Mouse (Mus musculus): ENCODE data around the gene Kmt5b. TPM values are rescaled to one million over a fixed set of nuclear protein-coding genes. Genes with fewer than 3 reads are reported as not detected.
A peak's percentile ranks its signal among the peaks of the same experiment; 100 is the strongest.

The Kmt5b gene
- total RNA-seq, 1 experiment from 2014 or later: 126 TPM

DNA sequence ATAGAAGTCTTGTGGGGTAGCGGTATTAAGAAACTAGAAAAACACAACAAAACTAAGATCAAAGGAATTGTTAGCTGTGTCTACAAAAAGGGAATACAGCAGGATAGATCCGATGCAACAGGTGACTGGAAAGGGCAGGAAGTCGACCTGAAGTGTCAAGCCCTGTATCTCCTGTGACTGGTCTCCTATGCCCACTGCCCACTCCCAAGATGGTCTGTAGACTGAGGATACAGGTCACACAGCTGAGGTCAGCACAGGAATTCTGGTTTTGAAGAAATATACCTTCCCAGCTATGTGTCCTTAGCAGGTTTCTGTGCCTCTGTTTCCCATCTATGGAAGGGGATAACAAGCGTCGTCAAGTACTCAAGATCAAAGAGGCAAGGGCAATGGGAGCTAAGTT, 843 bp upstream of the Kmt5b start:
- ATAC-seq (replicated peaks; ENCODE audit: insufficient number of reproducible peaks, low FRiP score, low TSS enrichment, poor library complexity, severe bottlenecking): no peak

DNA sequence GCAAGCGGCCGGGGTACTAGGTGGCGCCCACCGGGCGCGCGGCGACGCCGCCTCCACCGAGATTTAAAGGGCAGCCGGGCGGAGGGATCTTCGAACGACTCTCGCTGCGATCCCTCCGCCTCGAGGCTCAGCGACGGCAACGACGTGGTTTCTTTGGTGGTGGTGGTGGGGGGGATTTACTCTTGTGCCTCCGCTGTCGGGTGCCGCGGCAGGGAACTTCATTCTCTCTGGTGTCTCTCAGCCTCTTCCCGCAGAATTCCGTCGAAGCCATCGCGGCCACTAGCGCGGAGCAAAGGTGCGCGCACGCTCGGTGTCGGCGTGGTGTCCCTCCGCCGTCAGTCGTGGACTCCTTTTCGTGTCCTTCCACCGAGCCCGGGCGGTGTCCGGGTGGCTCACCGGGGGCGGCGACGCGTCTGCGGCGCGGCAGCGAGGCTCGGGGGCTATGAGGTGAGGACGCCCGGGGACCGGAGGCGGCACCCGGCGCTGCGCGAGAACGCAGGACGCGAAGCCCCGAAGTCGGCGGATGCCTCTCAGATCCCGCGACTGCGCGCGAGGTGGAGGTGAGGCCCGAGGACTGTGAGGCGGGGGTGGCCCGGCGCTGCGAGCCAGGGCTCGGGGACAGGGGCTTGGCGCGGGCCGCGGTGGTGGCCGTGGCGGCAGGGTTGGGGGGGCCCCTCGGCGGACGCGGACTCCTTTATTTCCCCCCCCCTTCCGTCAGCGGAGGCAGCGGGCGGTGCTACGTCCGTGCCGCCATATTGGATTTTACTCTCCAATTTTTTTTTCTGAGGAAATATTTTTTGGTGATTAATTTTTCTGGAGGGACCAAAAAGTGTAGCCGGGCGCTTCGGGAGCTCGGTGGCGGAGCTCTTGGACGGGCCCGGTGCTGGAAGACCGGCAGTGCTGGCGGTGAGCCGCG, 818 bp downstream of the Kmt5b start:
- peak; percentile 38 for ATAC-seq (replicated peaks; ENCODE audit: insufficient number of reproducible peaks, low FRiP score, low TSS enrichment, poor library complexity, severe bottlenecking)

DNA sequence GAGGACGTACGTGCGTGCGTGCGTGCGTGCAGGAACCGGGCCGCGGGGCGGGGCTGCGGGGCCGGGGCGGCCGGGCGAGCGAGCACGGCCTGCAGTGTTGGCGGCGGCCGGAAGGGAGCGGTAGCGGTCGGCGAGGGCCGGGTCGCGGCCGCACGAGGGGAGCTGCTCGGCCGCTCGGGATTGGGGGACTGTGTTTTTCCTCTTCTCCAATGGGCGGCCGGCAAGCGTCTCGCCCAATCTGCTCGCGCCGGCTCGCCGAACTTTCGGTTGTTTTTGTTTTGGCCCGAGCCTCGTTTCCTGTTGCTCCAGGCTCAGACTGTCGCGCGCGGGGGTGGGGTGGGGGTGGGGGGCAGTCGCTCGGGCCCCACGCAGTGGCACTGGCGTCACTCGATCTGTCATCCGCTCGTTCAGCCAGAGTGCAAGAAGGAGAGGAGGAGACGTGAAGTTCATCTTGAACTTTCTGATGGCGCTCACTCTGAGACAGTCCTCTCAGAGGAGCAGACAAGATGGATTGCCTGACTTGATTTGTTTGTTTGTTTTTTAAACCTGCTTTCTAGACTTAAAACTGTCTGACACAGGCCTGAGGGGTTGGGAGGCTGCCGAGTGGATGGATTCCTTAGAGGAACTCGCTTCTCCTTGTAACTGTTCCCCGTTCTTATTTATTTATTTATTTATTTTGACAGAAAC, 1.6 kb downstream of the Kmt5b start:
- ATAC-seq (replicated peaks; ENCODE audit: insufficient number of reproducible peaks, low FRiP score, low TSS enrichment, poor library complexity, severe bottlenecking): peak; percentile 75

DNA sequence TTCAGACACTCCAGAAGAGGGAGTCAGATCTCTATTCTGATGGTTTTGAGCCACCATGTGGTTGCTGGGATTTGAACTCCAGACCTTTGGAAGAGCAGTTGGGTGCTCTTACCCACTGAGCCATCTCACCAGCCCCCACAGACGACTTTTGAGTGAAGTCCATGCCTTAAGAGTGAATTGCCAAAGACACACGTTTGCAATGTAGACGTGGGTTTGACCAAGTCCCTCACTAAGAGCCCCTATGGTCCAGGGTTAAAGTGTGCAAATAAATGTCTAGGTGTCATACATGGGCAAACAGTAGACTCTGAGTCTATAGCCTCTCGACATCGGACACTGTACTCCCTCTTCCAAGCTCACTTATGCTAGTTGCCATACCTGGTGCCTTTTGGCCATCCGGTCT, 2.3 kb downstream of the Kmt5b start:
- no peak for ATAC-seq (replicated peaks; ENCODE audit: insufficient number of reproducible peaks, low FRiP score, low TSS enrichment, poor library complexity, severe bottlenecking)

DNA sequence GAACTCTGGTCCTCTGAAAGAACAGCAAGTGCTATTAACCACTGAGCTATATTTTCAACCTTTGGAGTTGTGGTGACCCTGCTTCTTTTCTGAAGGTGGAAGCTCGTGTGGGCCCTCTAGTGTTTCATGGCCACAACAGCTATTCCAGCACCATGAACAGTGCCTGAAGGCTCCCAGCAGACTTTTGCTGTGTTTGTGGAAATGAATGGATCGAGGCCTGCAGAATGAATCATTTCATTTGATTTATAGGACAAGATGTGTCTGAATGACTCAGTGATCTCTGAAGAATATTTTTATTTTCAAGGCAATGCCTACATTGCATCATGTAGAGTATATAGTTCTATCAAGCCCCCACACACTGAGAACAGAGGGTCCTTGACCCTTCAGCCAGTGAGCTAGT, 6.9 kb downstream of the Kmt5b start:
- no peak for ATAC-seq (replicated peaks; ENCODE audit: insufficient number of reproducible peaks, low FRiP score, low TSS enrichment, poor library complexity, severe bottlenecking)

DNA sequence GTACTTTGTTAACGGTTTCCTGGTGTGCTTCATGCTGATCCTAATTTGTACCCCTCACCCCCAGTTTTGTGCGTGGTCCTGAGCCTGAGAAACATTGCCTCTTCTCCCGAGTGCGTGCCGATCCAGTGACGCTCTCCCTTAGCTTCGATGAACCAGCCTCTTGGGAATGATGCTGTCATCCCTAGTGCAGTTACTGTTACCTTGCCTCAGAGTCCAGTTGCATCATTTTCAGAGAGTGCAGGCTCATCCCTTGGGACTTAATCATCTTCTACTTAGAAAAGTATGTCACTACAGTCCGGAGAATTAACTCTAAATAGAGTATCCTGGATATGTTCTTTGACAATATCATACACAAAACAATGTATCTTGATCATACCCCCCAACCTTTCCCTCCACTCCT, 11.5 kb downstream of the Kmt5b start:
- ATAC-seq (replicated peaks; ENCODE audit: insufficient number of reproducible peaks, low FRiP score, low TSS enrichment, poor library complexity, severe bottlenecking): no peak

DNA sequence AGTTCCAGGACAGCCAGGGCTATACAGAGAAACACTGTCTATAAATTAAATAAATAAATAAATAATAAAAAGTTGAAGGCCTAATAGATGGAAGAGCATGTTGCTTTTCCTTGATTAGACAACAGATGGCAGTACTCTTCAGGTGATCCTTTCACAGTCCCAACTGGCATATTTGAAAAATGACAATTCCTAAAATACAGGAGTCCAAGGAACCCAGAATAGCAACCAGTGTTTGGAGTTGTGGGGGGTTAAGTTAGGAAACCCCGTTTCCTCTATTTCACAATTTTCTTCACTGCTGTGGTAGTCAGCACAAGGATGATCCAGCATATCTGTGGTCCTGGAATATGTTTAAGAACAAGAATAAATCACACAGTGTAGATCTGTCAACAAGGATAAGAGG, 22.9 kb downstream of the Kmt5b start:
- ATAC-seq (replicated peaks; ENCODE audit: insufficient number of reproducible peaks, low FRiP score, low TSS enrichment, poor library complexity, severe bottlenecking): no peak

DNA sequence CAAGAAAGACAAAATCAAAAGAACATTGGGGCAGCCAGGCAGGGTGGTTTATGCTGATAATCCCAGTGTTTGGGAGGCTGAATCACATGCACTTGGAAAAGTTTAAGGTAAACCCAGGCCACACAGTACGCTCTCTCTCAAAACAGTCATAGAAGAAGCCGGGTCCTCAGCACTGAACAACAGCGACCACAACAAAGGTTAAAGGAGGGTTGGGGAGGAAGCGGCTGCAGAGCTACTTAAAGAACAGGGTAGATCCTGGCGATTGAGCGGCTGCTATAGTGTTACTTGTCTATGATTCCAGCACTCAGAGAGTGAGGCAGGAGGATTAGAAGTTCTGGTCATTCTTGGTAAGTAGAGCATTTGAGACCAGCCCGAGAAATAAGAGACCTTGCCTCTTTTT, 38.3 kb downstream of the Kmt5b start:
- no peak for ATAC-seq (replicated peaks; ENCODE audit: insufficient number of reproducible peaks, low FRiP score, low TSS enrichment, poor library complexity, severe bottlenecking)

DNA sequence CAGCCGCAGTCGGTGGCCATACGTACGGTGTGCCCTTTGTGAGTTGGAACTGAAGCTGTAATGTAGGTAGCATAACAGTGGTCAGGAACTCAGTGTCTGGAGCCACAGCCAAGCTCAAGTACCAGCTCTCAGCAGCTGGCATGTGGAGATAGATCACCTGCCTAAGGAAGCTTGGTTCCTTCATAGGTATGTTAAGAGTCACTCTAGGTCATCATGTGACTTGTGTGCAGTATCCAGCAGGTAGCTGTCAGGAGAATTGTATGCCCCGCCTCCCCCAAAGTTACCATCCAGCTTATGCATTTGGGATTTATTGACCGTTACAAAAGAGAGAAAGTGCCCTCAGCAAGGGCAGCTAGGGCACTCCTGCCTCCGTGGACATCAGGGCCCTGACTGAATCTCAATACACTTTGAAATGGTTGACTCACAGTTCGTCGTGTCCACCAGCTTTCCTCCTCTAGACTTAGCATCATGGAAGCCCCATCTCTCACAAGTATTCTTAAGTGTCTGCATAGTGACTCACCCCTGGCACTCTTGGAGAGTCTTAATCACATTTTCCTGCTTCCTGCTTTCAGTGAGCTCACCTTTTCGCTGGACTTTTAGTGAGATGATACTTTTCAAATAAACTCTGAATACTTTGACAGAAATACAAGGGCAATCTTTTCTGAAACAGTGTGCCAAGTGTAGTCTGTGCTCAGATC, 43.5 kb downstream of the Kmt5b start:
- ATAC-seq (replicated peaks; ENCODE audit: insufficient number of reproducible peaks, low FRiP score, low TSS enrichment, poor library complexity, severe bottlenecking): no peak

DNA sequence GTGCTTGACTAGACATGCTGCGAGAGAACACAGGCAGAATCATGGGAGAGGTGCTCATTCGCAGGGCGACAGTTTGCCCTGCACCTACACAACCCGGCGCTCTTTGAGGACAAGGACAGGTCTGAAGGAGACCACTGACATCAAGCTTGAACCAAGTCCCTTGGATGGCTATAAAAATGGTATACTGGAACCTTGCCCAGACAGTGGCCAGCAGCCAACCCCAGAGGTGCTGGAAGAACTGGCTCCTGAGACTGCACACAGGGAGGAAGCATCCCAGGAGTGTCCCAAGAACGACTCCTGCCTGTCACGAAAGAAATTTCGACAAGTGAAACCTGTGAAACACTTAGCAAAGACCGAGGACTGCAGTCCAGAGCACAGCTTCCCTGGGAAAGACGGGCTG, 47.2 kb downstream of the Kmt5b start:
- no peak for ATAC-seq (replicated peaks; ENCODE audit: insufficient number of reproducible peaks, low FRiP score, low TSS enrichment, poor library complexity, severe bottlenecking)

DNA sequence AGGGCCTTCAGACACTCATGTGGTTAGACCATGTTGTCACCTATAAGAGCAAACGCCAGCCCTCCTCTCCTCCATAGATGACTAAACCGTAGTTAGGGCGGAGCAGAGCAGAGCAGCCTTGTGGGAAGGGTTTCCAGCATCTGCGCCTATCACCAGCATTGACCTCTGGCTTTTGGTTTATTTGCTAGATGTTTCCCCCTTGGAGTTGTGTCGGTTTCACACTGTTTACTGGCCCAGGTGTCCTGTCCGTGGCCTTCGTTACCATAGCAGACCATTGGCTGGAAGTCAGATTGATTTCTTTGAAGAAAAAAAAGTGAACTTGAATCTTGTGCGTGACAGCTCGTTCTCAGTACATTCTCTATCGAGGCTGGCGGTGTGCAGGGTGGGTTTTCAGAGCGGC, 48.6 kb downstream of the Kmt5b start:
- no peak for ATAC-seq (replicated peaks; ENCODE audit: insufficient number of reproducible peaks, low FRiP score, low TSS enrichment, poor library complexity, severe bottlenecking)

DNA sequence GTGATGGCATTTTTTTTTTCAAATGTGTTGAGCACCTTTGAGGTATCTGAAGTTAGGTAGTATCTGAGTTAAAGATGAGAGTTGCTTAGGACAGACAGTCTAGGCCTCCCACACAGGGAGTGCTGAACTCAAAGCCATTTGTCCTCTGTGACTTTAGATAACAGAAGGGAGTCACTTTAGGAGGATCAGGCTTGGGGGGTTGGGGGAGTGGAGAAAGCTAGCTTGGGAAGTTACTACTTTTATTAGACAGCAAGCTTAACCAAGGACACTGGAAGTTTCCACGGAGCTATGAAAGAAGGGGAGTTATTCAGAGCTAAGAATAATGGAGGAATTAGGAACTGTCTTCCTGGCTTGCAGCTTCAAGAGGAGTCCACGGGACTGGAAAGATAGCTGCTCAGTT, 51.9 kb downstream of the Kmt5b start:
- no peak for ATAC-seq (replicated peaks; ENCODE audit: insufficient number of reproducible peaks, low FRiP score, low TSS enrichment, poor library complexity, severe bottlenecking)

DNA sequence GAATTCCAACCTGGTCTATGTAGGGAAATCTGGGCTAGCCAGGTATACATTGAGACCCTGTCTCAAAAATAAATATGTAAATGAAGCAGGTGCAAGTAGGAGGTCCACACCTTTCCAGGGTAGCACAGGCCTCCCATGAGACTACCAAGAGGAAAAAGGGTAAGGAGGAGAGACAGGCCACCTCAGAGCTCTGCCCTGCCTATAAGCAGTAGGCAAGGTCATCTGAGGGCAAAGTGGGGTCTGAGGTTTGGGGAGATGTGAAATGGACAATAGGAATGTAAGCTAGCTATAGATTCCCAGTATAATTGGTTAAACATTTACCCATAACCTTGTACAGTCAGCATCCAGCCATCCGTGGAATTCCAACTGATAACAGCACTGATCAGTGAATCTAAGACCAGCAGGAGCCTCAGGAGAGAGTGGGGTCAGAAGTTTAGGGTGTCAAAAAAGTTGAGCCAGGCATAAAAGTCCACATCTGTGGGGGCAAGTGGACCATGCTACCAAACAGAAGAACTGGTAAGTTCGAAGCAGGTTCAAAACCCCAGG, 52.8 kb downstream of the Kmt5b start:
- no peak for ATAC-seq (replicated peaks; ENCODE audit: insufficient number of reproducible peaks, low FRiP score, low TSS enrichment, poor library complexity, severe bottlenecking)

DNA sequence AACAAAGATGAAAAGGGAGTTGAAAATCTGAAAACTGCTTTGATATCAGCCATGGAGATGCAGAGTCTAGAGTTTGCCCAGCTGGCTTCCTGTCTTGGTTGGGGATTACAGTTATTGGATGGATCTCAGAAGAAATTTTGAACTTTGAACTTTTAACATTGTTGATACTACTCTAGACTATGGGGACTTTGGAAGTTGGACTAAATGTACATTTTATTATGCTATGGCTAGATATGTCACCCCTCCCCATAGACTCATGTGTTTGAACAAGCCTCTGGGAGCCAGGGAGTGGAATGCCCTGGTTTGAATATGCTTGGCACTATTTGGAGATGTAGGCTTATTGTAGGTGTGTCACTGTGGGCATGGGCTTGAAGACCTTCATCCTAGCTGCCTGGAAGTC, 57.8 kb downstream of the Kmt5b start:
- ATAC-seq (replicated peaks; ENCODE audit: insufficient number of reproducible peaks, low FRiP score, low TSS enrichment, poor library complexity, severe bottlenecking): no peak

DNA sequence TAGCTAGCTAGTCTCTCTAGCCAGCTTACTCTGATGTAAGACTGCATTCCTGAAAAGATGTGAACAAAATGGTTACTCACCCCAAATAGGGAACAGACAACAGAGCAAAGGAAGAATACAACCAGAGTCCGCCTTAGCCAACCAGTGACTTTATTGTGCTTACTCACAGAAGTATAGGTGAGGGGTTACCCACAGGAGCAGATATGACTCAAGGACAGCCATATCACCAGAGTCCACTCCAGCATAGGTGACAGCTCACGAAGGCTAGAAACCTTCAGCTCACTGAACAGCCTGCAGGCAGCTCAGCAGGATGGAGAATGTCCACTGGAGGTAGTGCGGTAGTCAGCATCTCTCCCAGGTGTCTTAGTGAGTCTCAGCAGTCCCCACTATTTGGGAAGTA, 62.6 kb downstream of the Kmt5b start:
- ATAC-seq (replicated peaks; ENCODE audit: insufficient number of reproducible peaks, low FRiP score, low TSS enrichment, poor library complexity, severe bottlenecking): no peak

DNA sequence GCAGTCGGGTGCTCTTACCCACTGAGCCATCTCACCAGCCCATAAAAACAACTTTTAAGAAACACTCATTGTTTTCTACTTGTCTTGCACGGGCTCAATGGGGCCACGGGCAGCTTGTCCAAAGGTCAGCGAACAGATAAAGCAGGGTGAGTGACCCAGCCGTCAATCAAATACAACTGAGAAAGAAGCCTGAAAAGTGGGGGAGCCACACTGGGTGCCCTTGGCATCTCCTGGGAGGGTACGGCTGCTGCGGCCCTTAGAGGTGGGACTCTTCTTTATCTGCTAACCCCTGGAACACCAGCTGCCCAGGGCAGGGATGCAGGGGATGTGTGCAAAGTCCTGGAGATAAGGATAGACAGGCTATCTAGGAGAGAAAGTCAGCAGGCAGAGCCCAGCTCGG, 64.5 kb downstream of the Kmt5b start:
- no peak for ATAC-seq (replicated peaks; ENCODE audit: insufficient number of reproducible peaks, low FRiP score, low TSS enrichment, poor library complexity, severe bottlenecking)

DNA sequence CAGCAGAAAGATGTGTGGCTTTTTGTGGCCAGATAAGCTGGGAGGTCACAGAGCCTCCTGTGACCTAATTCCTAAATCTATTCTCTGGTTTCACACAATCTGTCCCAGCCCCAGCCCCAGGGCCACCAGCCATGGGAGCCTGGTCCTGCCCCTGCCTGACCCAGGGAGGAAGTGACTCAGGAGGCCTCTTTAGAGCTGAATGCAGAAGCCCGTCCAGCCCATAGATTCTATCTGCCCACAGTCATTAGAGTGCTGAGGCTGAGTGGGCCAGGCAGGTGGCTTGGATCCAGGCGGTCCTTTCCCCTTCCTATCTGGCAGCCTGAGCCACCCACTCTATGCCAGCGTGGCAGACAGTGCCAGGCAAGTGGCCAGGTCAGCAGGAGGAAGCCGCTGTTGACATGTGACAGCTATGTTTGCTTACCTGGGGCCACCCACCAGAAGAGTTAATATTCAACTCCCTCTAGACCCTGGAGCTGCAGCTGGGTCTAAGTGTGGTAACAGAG, 65.7 kb downstream of the Kmt5b start:
- ATAC-seq (replicated peaks; ENCODE audit: insufficient number of reproducible peaks, low FRiP score, low TSS enrichment, poor library complexity, severe bottlenecking): peak; percentile 72

DNA sequence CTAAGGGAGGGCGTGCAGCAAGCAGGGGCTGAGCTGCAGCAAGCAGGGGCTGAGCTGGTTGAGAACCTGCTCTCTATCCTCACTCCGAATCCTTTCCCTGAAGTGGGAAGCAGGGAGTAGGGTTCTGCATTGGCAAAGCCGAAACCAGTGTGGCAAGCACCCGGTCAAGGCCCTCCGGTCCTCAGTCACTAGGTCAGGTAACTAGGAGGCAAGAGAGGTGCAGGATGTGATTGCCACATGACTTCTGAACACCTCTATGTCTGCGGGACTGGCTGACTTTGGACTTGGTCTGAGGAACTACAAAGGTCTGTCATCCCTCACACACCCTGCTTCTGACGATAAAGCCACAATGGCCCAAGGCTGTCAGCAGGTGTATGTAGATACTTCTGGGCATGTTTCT, 67.1 kb downstream of the Kmt5b start:
- ATAC-seq (replicated peaks; ENCODE audit: insufficient number of reproducible peaks, low FRiP score, low TSS enrichment, poor library complexity, severe bottlenecking): no peak

DNA sequence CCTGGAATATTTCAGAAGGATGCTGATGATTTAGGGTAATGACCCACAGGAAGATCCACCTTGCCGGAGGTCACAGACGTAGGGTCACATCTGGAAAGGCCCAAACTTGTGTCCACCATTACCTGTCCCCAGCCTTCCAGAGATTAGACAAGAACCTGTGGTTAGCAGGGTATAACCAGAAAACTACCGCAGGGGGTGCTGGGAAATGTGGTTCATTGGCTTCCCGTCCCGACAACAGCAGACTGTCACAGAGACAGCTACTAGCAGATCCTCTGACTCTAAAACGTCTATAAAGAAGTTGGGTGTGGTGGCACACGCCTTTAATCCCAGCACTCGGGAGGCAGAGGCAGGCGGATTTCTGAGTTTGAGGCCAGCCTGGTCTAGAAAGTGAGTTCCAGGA, 69.6 kb downstream of the Kmt5b start:
- ATAC-seq (replicated peaks; ENCODE audit: insufficient number of reproducible peaks, low FRiP score, low TSS enrichment, poor library complexity, severe bottlenecking): no peak

Measured in monocyte, adult 5-6 weeks (primary cell).